Mouse (Mus musculus) cerebellum, adult 11-12 months (tissue): ENCODE measurements at regions not wholly inside any gene's neighbourhood (a gene's known extent, or its start where the extent isn't known, plus 50 kb on each side); places are given as distances from the start of the nearest gene placed in this dataset.
A peak's percentile ranks its signal among the peaks of the same experiment; 100 is the strongest.

Source experiments
- DNase-seq: peaks from one replicate; pipeline ENCODE4 v3.0.0; 2022

DNA sequence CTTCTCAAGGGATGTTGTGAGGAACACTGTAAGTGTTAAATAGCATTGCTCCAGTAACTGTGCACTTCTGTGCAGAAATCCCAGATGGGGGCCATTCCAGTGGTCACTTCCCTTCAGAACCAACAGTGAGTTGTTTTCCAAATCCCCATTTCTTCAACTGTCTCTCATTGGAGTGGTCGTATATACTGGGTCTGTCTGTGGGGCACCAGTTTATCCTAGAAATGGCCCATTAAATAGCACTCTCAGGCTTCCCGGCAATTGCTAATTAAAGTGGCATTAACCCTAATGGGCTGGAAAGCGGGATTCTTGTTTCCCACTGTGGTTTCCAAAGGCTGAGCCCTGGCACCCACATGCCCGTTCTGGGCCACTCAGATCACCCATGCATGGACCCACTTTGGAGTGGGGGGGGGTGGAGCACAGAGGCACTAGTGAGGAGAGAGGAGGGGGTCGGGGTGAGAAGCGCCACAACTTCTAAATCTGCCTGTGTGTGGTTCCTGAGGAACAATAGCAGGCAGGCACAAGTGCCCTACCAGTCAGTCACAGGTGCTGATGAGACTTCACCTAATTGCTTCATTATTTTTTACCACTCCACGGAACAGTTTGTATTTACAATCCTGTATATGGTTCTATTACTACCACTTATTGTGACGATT lies 78.1 kb downstream of the Fam204a start:
- no peak for DNase-seq

DNA sequence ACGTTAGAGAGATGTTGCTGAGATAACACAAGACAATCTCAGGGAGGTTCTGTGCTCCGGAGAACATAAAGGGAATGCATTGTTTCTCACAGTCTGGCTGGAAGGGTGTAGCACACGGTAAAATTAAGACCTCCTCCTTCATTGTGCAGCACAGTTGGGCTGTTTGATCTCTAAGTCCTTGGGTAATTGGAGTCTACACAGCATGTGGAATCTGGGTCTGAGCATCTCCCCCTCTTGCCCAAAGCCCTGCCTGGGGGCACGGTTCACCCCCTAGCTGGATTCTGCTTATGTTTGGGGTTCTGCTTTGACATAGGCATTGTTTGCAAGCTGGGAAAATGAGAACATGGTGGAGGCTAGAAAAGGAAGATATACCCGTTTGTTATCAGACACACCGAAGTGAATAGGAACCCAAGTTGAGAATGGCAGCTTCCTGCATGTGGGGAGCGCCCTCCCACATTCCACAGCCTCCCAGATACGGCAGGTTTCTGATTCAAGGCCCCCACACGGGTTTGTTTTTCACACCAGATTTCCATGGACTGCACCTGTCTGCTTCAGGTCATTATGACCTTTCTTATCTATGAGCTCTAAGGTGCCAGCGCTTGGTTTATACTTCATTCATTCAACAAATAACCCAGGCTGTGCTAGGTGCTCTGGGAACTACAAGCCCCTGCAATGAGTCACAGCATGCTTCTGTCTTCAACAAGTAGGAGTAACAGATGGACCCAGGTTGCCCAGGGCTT lies 79.9 kb downstream of the Fam204a start:
- DNase-seq, result no peak

DNA sequence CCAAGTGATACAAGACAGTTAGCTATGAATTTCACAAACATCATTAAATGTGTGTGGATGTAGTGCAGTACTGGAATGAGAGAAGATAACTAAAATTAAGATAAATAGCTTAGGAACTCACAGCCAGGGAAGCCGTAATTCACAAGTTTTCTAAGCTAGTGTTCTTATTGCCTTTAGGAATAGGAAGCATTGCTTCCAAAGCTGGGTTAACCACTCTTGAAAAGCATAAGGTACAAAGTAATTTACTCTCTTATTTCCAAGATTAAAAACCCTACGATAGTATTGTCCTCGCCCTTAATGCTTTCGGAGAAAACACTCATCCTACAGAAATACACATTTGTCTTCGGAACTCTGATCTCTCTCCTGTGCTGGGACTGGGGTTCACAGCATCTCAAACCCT lies 81.3 kb downstream of the Fam204a start:
- DNase-seq, result no peak

DNA sequence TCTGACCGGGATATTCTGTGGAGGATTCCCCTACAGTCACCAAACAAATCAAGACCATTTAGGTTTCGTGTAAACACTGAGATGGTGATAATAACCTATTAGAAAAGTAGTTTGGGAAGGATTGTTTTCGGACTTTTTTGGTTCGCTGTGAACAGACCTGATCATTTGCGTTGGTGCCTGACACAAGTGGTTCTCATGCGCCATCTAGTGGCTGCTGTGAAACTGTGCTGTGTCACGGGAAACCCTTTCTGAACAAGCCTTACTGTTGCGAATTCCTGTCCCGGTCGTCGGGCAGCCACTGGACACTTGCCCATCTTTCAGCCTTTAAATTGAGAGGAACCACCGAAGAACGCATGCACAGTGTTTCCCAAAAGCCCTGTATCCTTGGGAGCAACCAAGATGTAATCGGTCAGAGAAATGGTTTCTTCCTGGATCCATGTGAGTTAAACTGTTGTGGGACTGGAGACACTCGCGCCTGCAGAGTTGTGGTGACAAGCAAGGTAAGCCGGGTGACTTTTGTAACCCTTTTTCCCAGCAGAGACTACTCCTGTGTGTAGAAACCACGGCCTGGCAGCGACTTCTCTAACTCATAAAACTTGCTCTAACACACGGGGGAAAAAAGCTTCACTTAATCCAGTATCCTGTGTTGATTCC lies 82.0 kb downstream of the Fam204a start:
- peak; percentile 43 for DNase-seq

DNA sequence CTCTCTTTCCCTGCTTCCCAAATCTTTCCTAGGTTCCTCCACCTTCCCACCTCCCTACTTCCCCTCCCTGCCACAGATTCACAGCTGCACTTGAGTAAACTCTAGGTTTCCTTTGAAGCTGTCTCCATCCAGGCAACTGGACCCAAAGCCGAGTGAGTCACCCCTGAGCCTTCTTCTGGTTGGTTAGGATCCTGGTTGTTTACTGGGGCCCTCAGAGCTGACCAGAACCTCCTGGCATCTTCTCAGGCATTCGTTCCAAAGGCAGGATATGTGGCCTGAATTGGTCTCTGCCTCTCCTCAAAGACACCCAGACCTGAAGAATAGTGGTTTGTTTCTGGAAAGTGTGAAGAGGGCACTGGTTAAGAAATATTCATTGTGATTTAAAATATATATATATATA lies 87.6 kb downstream of the Fam204a start:
- no peak for DNase-seq

DNA sequence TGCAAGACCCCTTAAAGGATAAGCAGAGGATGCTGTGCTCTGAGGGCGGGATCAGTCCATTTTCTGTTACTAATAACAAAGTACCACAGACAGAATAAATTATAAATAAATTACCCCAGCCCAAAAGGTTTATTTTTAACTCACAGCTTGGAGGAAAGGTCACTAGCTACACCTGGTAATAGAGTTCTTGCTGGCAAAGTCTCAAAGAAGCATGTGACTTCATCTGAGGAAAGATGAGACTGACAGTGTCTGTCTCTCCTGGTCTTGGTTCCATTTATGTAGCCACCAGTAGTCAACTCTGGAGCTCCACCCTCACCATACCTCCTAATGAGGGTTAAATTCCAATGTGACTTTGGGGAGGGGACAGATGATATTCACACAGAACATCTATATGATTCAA lies 90.0 kb downstream of the Fam204a start:
- no peak for DNase-seq

DNA sequence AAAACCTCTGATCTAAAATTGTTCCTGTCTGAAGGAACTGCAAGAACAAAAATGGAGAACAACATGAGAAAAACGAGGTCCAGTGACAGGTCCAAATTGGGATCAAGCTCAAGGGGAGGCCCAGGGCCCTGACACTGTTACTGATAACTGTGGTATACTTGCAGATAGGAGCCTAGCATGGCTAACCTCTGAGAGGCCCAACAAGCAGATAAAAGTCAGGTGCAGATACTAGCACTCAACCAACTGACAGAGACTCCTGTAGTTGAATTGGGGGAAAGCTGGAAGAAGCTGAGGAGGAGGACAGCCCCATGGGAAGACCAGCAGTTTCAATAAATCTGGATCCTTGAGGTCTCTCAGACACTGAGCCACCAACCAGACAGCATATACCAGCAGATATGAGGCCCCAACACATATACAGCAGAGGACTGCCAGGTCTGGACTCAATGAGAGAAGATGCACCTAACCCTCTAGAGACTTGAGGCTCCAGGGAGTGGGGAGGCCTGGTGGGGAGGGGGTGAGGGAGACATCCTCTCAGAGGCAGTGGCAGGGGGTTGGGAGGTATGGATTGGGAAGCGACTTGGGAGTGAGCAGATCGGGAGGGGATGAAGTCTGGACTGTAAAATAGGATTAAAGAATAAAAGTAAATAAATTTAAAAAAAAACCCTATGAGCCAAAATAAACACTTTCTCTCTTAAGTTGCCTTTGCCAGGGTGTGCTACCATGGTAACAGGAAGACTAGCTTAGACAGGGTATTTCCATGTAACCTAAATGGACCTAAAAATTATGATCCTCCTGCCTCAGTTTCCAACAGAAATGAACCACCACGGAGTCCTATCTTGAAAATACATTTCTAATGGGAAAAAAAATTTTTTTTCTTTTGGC lies 91.8 kb downstream of the Fam204a start:
- DNase-seq, result no peak

DNA sequence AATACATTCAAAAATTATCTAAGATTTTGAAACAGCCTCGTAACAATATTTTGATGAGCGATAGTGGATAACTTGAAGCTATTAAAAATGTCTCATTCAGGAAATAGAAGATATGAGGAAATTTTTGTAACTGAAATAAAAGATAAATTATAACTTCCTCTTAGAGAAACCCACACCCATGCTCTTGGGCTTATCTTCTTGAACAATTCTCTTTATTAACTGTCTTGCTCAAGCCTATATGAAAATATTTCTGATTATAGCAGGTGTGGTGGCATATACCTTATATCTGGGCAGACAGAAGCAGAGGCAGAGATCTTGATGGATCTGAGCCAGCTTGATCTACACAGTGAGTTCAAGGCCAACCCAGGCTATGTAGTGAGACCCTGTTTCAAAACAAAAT lies 96.9 kb downstream of the Fam204a start:
- DNase-seq, result no peak

DNA sequence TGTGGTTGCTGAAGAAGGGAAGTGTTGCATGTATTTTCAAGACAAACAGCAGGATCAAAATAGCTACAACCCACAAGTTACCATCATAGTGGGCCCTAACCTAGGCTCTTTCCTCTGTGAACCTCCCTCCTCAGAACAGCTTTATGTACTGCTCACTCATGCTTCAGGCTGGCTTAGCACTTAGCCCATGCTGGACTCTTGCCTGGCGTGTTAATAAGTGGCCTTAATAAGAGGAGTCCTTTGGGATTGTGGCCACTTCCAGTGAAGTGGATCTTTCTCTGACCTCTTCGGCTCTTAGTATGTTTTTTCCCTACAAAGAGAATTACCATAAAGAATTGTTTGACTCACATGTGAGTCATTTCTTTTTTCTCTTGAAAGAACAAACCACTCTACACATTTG lies 101.9 kb downstream of the Fam204a start:
- DNase-seq, result no peak

DNA sequence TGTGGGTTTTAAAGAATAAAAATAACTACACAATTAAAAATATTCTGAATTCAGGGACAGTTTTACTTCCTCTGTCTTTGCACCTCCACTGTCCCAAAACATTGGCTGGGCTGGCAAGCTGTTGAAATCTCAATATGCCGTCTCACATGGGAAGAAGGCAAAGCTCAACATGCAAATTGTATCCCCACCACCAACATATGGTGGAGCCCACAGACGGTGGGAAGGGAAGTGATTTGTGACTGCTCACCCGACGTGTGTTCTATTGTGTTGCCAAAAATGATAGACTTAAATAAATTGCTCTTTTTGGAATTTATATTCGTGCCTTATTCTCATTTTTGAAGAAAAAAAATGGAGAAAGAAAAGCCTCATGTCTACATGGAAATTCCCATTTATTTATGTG lies 105.6 kb downstream of the Fam204a start:
- no peak for DNase-seq

DNA sequence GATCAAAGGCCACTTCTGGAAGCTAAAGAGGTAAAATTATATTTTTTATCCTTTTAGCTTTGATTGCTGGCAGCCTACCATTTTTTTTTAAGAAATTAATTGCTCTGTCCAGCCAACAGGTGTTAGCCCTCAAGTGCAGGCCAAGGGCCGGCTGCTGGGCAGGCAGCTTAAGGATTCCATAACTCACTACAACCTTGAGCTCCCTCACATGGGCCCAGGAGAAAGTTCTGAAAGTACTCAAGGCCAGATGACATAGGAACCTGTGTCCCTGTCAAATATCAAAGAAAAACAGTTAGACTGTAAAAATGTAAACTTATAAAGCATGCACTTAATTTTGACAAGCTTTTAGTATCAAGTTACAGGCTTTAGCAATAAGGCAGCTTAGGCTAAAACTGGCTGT lies 107.5 kb downstream of the Fam204a start:
- DNase-seq, result no peak

DNA sequence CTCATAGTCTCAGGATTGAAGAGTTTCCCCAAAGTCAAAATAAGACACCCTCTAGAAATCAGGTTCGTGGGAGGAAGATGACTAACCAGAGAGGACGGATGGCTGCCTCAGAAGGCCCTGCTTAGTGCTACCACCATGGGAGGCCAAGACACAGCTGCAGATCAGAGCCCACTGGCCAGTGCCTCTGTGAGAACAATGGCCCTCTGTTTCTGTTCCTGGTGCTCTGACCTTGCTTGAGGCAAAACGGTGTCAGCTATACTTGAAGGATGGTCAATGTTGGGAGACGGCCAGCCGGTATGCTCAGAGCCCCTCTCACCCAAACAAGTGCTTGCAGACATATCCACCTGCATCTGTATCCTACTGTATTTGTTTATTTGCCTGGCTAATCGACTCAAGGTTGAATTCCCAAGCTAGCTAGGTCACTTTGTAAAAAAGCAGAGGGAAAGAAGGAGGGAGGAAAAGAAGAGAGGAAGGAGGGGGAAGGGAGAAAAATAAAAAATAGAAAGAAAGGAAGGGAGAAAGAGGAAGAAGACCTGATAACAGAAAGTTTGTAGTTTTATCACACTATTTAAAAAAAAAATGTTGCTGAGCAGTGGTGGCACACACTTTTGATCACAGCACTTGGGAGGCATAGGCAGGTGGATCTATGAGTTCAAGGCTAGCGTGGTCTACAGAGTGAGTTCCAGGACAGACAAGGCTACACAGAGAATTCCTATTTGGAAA lies 112.7 kb downstream of the Fam204a start:
- no peak for DNase-seq

DNA sequence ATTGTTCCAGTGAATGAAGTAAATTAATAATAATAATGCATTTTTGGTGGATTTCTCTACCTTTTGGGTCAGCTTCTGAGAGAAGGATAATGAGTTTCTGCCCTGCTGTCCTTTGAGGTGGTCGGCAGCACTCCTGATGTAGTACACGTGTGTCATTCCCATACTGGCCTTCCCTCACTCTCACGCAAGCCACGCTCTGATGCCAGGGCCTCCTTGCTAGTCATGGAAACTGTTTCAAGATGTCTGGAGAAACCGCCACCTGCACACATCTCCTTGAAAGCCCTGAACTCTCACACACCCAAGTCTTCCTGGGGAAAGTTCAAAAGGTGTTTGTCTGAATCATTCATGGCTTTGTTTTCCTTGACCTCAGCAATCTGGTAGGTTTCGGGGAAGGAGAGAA lies 116.2 kb downstream of the Fam204a start:
- DNase-seq, result no peak

DNA sequence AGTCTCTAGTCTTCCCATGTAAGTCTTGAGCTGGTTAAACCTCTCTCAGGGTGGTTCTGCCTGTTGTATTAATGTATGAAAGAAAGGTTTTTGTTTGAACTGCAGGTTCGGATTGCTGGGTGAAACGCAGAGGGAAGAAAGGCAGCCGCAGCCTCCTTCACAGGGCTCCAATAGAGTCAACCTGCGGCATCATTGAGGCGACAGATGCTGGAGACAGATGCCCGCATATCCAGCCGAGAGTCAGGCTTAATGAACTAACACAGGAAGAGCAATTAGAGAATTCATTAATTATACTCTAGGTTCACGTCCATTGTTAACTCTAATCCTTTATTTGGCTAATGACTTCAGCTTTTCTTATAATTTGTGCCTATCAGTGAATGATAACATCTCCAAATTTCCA lies 117.0 kb downstream of the Fam204a start:
- DNase-seq, result no peak

DNA sequence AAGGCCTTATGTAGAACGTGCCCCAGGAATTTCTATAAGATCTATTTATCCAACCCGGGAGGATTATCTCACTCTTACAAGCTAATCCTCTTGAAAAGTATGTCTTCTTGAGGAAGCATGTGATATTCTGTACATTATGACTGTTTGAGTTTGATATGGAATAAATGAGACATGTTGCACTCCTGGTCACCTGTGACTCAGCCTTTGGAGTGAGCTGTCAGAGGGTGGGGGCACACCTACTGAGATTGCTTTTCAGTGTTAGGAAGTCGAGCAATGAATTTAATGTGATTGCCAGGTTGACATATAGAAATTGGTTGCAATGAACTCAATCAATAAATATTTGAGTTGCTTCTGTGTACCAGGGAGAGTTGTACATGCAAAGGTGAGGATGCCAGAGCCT lies 128.6 kb downstream of the Fam204a start:
- no peak for DNase-seq

DNA sequence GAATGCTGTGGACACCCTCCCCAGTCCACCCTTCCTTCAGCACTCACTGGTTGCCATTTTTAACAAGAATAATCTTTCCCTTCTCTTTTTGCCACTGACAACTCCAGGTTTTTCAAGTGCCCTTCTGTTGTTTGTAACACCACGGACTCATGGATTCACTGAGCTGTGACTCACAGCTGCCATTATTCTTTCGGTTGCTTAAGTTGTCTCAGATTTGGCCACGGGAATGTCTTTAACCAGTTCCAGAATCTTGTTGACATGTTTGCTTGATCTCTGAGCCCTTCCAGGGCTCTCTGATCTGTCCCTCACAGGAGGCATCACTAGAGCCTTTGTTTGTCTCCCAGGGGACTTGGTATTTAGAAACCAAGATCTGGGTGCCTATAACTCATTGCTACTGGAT lies 131.5 kb upstream of the Rab11fip2 start:
- no peak for DNase-seq

DNA sequence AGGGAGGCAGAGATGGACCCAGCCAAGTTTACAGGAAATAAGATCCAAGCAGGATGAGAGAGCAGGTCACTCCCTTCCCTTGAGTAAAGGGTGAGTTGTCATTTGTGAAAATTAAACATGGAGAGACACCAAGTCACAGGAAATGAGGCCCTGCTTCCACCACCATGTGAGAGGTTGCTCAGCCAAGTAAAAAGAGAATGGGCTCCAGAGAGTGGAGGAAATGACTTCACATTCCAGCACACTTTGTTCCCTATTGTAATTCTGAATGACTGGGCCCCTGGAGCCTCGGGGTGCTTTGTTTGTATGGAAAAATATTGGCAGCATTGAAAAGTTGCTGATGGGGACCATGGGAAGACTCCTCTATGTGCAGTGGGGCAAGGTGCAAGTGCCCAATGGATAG lies 129.9 kb upstream of the Rab11fip2 start:
- no peak for DNase-seq

DNA sequence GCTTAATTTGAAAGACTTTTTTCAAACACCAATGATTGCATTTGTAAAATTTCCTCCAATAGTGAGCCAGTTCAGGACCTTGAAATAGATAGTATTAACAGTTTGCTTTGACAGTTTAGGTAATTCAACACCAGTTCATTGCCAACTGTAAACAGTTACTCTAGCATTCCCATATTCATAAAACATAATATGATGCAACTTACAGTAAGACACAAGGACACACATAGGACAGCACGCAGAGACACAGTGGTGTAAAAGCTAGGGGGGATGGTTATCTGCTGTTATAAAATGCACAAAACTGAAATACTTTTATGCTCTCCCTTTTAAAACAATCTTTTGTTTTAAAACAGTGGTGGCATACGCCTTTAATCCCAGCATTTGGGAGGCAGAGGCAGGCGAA lies 122.7 kb upstream of the Rab11fip2 start:
- no peak for DNase-seq

DNA sequence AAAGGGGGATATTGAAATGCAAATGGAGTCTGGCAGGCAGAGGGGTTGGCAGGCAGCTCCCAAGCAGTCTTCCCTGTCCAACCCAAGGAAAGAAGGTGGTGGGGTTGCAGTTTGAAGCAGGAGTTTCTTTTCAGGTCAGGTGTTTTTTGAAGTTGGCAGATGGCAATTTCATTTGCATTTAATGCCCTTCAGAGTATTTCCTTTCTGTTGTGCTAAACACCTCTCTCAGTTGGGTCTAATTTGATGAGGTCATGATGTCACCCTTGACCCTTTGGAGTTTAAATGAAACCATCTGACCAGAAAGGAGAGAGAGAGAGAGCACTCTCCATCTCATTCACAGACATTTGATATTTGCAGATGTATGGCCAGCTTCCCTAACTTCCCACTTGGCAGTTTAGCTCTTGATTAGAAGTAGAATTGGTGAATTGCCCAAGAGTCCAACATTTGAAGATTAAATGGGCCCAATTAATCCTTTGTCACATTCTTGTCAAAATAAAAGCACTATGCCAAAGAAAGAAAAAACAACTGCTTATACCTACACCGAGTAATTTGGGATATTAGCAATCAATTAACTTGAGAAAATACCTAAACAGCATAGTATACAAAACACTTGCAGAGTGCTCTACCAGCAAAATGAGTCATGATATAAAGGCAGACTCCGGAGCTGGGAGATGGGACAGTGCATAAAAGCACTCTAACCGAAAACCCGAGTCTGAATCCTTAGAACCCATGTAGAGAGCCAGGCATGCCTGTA lies 111.8 kb upstream of the Rab11fip2 start:
- DNase-seq, result no peak

DNA sequence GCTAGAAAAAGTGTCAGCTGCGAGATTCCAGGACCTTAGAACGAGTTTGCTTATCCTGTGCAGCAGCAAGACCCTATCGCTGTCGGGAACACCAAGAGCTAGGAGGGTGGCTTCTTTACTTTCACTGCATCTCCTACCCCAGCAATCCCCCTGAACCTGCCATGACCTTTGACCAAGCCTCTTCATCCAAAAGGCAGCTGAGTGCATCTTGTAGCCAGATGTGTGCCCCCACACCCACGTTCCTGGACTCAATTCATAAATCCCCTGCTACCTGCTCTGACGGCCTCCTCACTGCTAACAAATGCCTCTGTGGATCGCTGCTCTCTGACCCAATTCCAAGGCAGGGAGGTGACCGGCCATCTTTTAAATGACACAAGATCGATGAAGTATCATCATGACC lies 107.7 kb upstream of the Rab11fip2 start:
- no peak for DNase-seq

DNA sequence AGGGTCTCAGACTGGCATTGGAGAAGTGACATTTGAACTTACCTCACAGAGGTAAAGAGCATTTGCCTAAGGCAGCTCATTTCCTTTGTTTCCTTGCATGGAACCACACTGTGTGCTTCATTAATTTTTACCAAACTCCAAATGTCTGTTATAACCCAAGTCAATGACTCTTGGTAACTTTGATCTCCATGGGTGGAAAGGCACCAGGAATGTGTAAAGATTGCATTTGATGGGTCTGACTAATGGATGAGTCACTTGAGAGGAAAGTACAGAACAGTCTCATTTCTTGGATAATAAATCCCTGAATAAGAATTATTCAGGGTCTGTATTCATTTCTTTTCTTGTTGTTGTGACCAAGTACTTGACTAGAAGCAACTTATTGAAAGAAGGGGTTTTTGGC lies 97.3 kb upstream of the Rab11fip2 start:
- DNase-seq, result no peak

DNA sequence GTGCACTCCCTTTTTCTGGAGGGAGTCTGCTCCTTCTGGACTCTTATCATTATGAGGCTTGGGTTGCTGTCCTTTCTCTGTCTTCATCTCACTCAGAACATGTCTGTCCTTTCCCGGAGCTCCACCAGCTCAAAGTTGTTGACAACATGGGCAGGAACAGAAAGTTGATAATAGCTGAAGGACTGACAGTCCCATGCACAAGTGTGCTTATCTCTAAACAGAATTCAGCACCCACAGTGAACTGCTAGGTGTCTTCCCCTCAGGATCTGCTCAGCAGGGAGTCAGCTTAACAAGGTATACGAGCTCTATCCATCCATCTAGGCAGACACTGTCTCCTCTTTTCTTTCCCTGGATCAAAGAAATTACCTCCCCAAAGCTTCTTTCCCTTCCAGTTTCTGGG lies 89.2 kb upstream of the Rab11fip2 start:
- no peak for DNase-seq
